Mouse (Mus musculus): ENCODE results near the gene Nt5dc2. TPM values are rescaled to one million over a fixed set of nuclear protein-coding genes. Genes with fewer than 3 reads are reported as not detected.

Nt5dc2 gene
- total and polyA plus RNA-seq, 3 experiments = 3.3 to 52.5 (median 4.0) TPM

- Histone ChIP-seq H3K36me3 (replicated peaks in 1 of 2; ENCODE audit: control insufficient read depth in 1 of 2, insufficient read depth in 1 of 2, low read length in 1 of 2) (peaks cover 87 to 97% of the 10 kb centered on the region in 2 experiments), H3K9me3 (replicated peaks; ENCODE audit: low read length) (no peaks in the 10 kb centered on the region), H3K9ac (ENCODE audit: insufficient read depth, low read depth) (no peak overlapping the region), H3K4me2 (ENCODE audit: insufficient read depth, low read depth, poor library complexity, severe bottlenecking) (no peak overlapping the region), H3K4me1 (ENCODE audit: control insufficient read depth in 1 of 2, insufficient read depth in 2 of 2) (no peaks in the 10 kb centered on the region), H3K27ac (ENCODE audit: insufficient read depth, low read depth) (no peak overlapping the region), H3K27me3 (replicated peaks) (no peaks in the 10 kb centered on the region), H3K79me2 (replicated peaks; ENCODE audit: control insufficient read depth, extremely low read depth, insufficient read depth, poor library complexity, severe bottlenecking) (no peaks in the 10 kb centered on the region), H3K4me3 (replicated peaks in 1 of 3; ENCODE audit: low read depth in 2 of 3, low read length in 2 of 3, poor library complexity in 1 of 3) (no peak overlapping the region)
- TF ChIP-seq POLR2A (IDR thresholded peaks at IDR 0.05; ENCODE audit: low read depth, low read length) (no peak), ETS1 (conservative IDR thresholded peaks at IDR 0.05; ENCODE audit: low read depth, low read length) (no peak), MYC (IDR thresholded peaks at IDR 0.05; ENCODE audit: low read depth, low read length) (no peak), POLR2AphosphoS2 (IDR thresholded peaks at IDR 0.05; ENCODE audit: low read depth, low read length) (no peak), E2F4 (IDR thresholded peaks at IDR 0.05; ENCODE audit: insufficient replicate concordance, low read depth, low read length) (no peak), BHLHE40 (IDR thresholded peaks at IDR 0.05; ENCODE audit: low read depth, low read length) (no peak), USF2 (conservative IDR thresholded peaks at IDR 0.05; ENCODE audit: low read depth, low read length) (no peak), ZC3H11A (IDR thresholded peaks at IDR 0.05; ENCODE audit: low read depth, low read length) (no peak), ZKSCAN1 (IDR thresholded peaks at IDR 0.05; ENCODE audit: borderline replicate concordance, low read depth, low read length) (no peak), MXI1 (IDR thresholded peaks at IDR 0.05; ENCODE audit: low read depth, low read length) (no peak), RAD21 (IDR thresholded peaks at IDR 0.05; ENCODE audit: low read depth, low read length) (no peak), CTCF (conservative IDR thresholded peaks at IDR 0.05 in 1 of 2, IDR thresholded peaks at IDR 0.05 in 1 of 2; ENCODE audit: low read depth in 2 of 2, low read length in 2 of 2) (no peak)
- no peak for DNase-seq (ENCODE audit: extremely low read depth)
- in situ Hi-C loops (cut with MboI; ENCODE audit: low pct_ligation_motif_present, low pct_unique_long_range_greater_than_20kb, low sequenced_read_pairs) (no loop called here), dilution Hi-C loops (cut with MboI; ENCODE audit: extremely low pct_ligation_motif_present, extremely low pct_unique_long_range_greater_than_20kb, low sequenced_read_pairs) (no loop called here)
Observed at GRCm38 (mm10) chr14:31177715-31178114, 46.9 kb downstream of the Nt5dc2 start.

DNA sequence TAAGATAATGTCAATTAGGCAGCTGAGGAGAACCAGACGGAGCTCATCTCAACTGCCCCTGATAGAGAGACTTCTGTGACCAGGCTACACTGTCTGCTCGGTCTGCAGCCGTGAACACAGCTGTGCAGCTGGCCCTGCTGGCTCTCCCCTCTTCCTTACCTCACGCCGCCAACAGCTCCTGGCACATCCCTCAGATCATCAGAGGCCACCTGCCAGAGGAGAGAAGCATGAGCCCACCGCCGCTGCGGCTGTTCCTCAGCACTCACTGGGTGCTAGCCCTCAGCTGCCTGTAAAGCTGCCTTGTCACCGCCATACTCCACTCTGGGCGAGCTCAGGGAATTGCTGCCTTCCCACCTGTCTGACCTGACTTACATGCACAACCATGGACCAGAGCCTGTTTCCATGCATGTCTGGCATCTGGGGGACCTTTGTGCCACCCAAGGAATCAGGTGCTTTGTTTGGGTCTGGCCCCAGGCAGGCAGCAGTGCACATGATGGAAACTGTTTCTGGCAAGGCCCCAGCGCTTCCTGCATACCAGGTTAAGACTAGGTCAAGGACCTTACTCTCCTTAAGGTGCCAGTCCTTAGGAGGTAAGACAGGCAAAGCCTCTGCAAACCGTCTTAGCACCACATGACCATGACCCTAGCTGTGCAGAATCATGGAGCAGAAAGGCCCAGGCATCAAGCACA, 49.0 kb downstream of the Nt5dc2 start:
- H3K4me2 ChIP-seq (ENCODE audit: insufficient read depth, low read depth, poor library complexity, severe bottlenecking) = no peak overlapping the region
- no peak overlapping the region for H3K27ac ChIP-seq (ENCODE audit: insufficient read depth, low read depth)
- H3K27me3 ChIP-seq (replicated peaks) = no peaks in the 10 kb centered on the region
- H3K9me3 ChIP-seq (replicated peaks; ENCODE audit: low read length) = no peaks in the 10 kb centered on the region
- no peak for TF ChIP-seq ZC3H11A (IDR thresholded peaks at IDR 0.05; ENCODE audit: low read depth, low read length)
- no peak for TF ChIP-seq EP300 (IDR thresholded peaks at IDR 0.05; ENCODE audit: low read length)
- no peak for TF ChIP-seq USF1 (IDR thresholded peaks at IDR 0.05; ENCODE audit: low read depth, low read length)
- TF ChIP-seq IRF4 (IDR thresholded peaks at IDR 0.05; ENCODE audit: low read depth, low read length) = no peak
- no peak for TF ChIP-seq ELF1 (IDR thresholded peaks at IDR 0.05; ENCODE audit: low read depth, low read length)
- TF ChIP-seq KAT2A (IDR thresholded peaks at IDR 0.05; ENCODE audit: insufficient replicate concordance, low read length) = no peak
- TF ChIP-seq MAX (IDR thresholded peaks at IDR 0.05; ENCODE audit: low read length) = no peak
- no peak for TF ChIP-seq ZMIZ1 (IDR thresholded peaks at IDR 0.05; ENCODE audit: low read depth, low read length)
- TF ChIP-seq BHLHE40 (IDR thresholded peaks at IDR 0.05; ENCODE audit: low read depth, low read length) = no peak
- TF ChIP-seq CTCF (conservative IDR thresholded peaks at IDR 0.05 in 1 of 2, IDR thresholded peaks at IDR 0.05 in 1 of 2; ENCODE audit: low read depth in 2 of 2, low read length in 2 of 2) = no peak
- TF ChIP-seq GABPA (IDR thresholded peaks at IDR 0.05; ENCODE audit: insufficient replicate concordance, low read depth, low read length) = no peak
- no peak for TF ChIP-seq USF2 (conservative IDR thresholded peaks at IDR 0.05; ENCODE audit: low read depth, low read length)
- no peak for TF ChIP-seq SIN3A (IDR thresholded peaks at IDR 0.05; ENCODE audit: low read length)
- peaks cover 87 to 98% of the 10 kb centered on the region in 2 experiments for H3K36me3 ChIP-seq (replicated peaks in 1 of 2; ENCODE audit: control insufficient read depth in 1 of 2, insufficient read depth in 1 of 2, low read length in 1 of 2)
- H3K4me3 ChIP-seq (replicated peaks in 1 of 3; ENCODE audit: low read depth in 2 of 3, low read length in 2 of 3, poor library complexity in 1 of 3) = no peak overlapping the region
- no peaks in the 10 kb centered on the region for H3K4me1 ChIP-seq (ENCODE audit: control insufficient read depth in 1 of 2, insufficient read depth in 2 of 2)
- no peak for DNase-seq (ENCODE audit: extremely low read depth)
- no peaks in the 10 kb centered on the region for H3K79me2 ChIP-seq (replicated peaks; ENCODE audit: control insufficient read depth, extremely low read depth, insufficient read depth, poor library complexity, severe bottlenecking)
- dilution Hi-C loops (cut with MboI; ENCODE audit: extremely low pct_ligation_motif_present, extremely low pct_unique_long_range_greater_than_20kb, low sequenced_read_pairs) (no loop called here), in situ Hi-C loops (cut with MboI; ENCODE audit: low pct_ligation_motif_present, low pct_unique_long_range_greater_than_20kb, low sequenced_read_pairs) (no loop called here)
- H3K9ac ChIP-seq (ENCODE audit: insufficient read depth, low read depth) = no peak overlapping the region

Data from CH12.LX (cell line).